Mouse (Mus musculus): ENCODE results near the gene Cd69.

DNA sequence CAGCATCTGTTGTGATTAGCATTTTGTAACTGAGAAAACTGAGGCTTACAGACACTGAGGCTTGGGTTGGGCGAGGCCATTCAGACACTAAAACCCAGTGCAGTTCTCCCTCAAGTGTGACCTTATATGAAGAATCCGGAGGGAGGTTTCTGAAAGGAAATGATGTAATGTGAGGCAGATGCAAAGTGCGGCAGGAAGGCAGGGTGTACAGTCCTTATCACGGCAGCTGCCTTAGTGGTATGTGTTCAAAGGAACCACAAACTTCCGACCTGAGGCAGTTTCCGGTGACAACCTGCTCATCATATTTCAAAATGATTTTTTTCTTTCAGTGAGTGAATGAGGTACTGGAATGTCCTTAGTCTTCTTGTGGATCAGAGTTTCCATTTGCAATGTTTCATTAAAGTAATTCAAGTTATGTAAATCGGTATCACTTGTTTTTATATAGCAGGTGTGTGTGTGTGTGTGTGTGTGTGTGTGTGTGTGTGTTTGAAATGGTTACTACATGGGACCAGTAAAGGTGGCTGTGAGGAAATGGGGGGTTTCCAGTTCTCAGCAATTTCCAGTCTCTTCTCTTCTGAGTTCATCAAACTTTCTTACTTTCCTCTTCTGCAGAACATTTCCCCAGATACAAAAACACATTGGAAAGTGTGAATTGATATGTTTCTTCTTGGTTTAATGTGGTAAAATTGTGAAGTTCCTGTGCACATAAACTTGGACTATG lies 9.3 kb upstream of the Cd69 start:
- TF ChIP-seq CTCF (IDR thresholded peaks at IDR 0.05; ENCODE audit: borderline replicate concordance, insufficient read depth, low read length) (no peak), POLR2A (IDR thresholded peaks at IDR 0.05; ENCODE audit: low read depth, low read length) (no peak)

Data from embryonic fibroblast, embryonic 13.5 days (primary cell).